Comparison of ENCODE assay signal across 21 mouse cellular contexts in genomic region chr3:79187912-79188311, GRCm38 (mm10).
DNase-seq lines count a peak whose midpoint lies in the region; ATAC-seq lines count a peak whose summit lies in the region.
"Had no signal": no experiment of that assay in that cellular context is flagged by ENCODE, and none has a peak within 500 bp of the region (broad histone marks: within the 10 kb centered on the region; RNA-seq: fewer than 3 reads in every experiment).

No protein-coding gene starts in this region.

- no peak overlapping the region for H3K27ac ChIP-seq in embryonic facial prominence, embryonic 14.5 days (replicated peaks; ENCODE audit: low read depth, low read length)
- no peak overlapping the region for H3K27ac ChIP-seq in embryonic facial prominence, embryonic 10.5 days (replicated peaks)
- no peak overlapping the region for H3K27ac ChIP-seq in heart, embryonic 12.5 days (ENCODE audit: poor library complexity, severe bottlenecking)

- no peaks in the 10 kb centered on the region for H3K9me3 ChIP-seq in embryonic facial prominence, embryonic 14.5 days (ENCODE audit: control insufficient read depth, low read length)
- no peaks in the 10 kb centered on the region for H3K9me3 ChIP-seq in embryonic facial prominence, embryonic 10.5 days
- no peaks in the 10 kb centered on the region for H3K9me3 ChIP-seq in heart, embryonic 12.5 days (replicated peaks)
- H3K9me3 ChIP-seq: G1E had no signal

- 92% methylated on average over 1 of the region's 1 CpGs for WGBS in embryonic facial prominence, embryonic 14.5 days
- WGBS in embryonic facial prominence, embryonic 10.5 days = 95% methylated on average over 1 of the region's 1 CpGs
- whole genome bisulfite sequencing in heart, embryonic 12.5 days = 92% methylated on average over 1 of the region's 1 CpGs

- H3K36me3 ChIP-seq in embryonic facial prominence, embryonic 14.5 days (ENCODE audit: control insufficient read depth, insufficient read depth, low read length) = no peaks in the 10 kb centered on the region
- no peaks in the 10 kb centered on the region for H3K36me3 ChIP-seq in embryonic facial prominence, embryonic 10.5 days (replicated peaks)
- H3K36me3 ChIP-seq in heart, embryonic 12.5 days = no peaks in the 10 kb centered on the region

- no peak for DNase-seq in embryonic facial prominence, embryonic 14.5 days (ENCODE audit: low spot score)
- DNase-seq in embryonic facial prominence, embryonic 10.5 days (ENCODE audit: low spot score) = no peak
- peak; percentile 51 for DNase-seq in heart, adult 11 months
- no peak for DNase-seq in heart, adult 18-20 months
- peak; percentile 2 for DNase-seq in heart, postnatal 4 days
- DNase-seq: adrenal gland, adult 2 months; adrenal gland, adult 8-10 months; adrenal gland, postnatal 10 days; adrenal gland, postnatal 14 days; adrenal gland, postnatal 25 days; adrenal gland, postnatal 36 days; B cell, adult 2 months; cerebellum, adult 11 months; cerebellum, adult 11-12 months; cerebellum, adult 18-20 months had no signal

- no peak overlapping the region for H3K4me2 ChIP-seq in embryonic facial prominence, embryonic 14.5 days (ENCODE audit: low read depth, low read length)
- H3K4me2 ChIP-seq in heart, embryonic 12.5 days = no peak overlapping the region

- H3K4me1 ChIP-seq in embryonic facial prominence, embryonic 14.5 days (ENCODE audit: control insufficient read depth, insufficient read depth, low read length) = no peaks in the 10 kb centered on the region
- no peaks in the 10 kb centered on the region for H3K4me1 ChIP-seq in embryonic facial prominence, embryonic 10.5 days
- peaks cover 35% of the 10 kb centered on the region for H3K4me1 ChIP-seq in heart, embryonic 12.5 days (replicated peaks)

- peak; percentile 58; the same call in 1 of the 2 replicates for ATAC-seq in embryonic facial prominence, embryonic 14.5 days (ENCODE audit: low read depth)
- no peak for ATAC-seq in heart, embryonic 12.5 days (ENCODE audit: insufficient number of reproducible peaks, low FRiP score)
- ATAC-seq: activated CD4-positive, CD25-positive, alpha-beta regulatory T cell, adult 4 months; CD4-positive, CD25-positive, alpha-beta regulatory T cell, adult 4 months; Patski had no signal

- no peak overlapping the region for H3K4me3 ChIP-seq in embryonic facial prominence, embryonic 14.5 days (ENCODE audit: low read depth, low read length)
- no peak overlapping the region for H3K4me3 ChIP-seq in embryonic facial prominence, embryonic 10.5 days
- H3K4me3 ChIP-seq in heart, embryonic 12.5 days = no peak overlapping the region

- H3K27me3 ChIP-seq in embryonic facial prominence, embryonic 14.5 days (replicated peaks; ENCODE audit: control insufficient read depth, insufficient read depth, low read length) = no peaks in the 10 kb centered on the region
- no peaks in the 10 kb centered on the region for H3K27me3 ChIP-seq in embryonic facial prominence, embryonic 10.5 days (replicated peaks; ENCODE audit: low read depth, poor library complexity, severe bottlenecking)
- no peaks in the 10 kb centered on the region for H3K27me3 ChIP-seq in heart, embryonic 12.5 days (replicated peaks)
- H3K27me3 ChIP-seq: CH12.LX, Patski had no signal

- H3K9ac ChIP-seq in embryonic facial prominence, embryonic 14.5 days (ENCODE audit: low read depth, low read length) = no peak overlapping the region
- no peak overlapping the region for H3K9ac ChIP-seq in heart, embryonic 12.5 days

Comparison
In these comparisons a context has a peak if more than half of its experiments do, and no peak if none do; other contexts are left out.
1. DNase-seq: peak in heart, adult 11 months (single experiment) and heart, postnatal 4 days (single experiment); none in embryonic facial prominence, embryonic 14.5 days (single experiment), embryonic facial prominence, embryonic 10.5 days (single experiment) and heart, adult 18-20 months (0 of 2).